Mouse (Mus musculus) embryonic stem cell, embryonic (primary cell): Measurements from ENCODE around the gene Baz2b.

ENCODE experiments used
- CTCF ChIA-PET, 4 experiments: fragments of 300-600 bp in 2 of 4; fragments of 350-600 bp in 2 of 4; sonication (Branson Sonifier 250); formaldehyde crosslinking; loops; one replicate each; lab custom pipeline; 2022; ENCODE audit warnings: inconsistent platforms in 2 of 4; lab: Charles Lee
- POLR2A ChIA-PET, 4 experiments: fragments of 300-600 bp in 2 of 4; fragments of 350-600 bp in 2 of 4; sonication (Branson Sonifier 250); formaldehyde crosslinking; loops; one replicate each; lab custom pipeline; 2022; ENCODE audit warnings: antibody characterized with exemption in 4 of 4, inconsistent platforms in 1 of 4; lab: Charles Lee

The Baz2b gene

GRCm38 (mm10) chr2:60124648-60125048, 85.0 kb downstream of the Baz2b start:
- ChIA-PET POLR2A (interaction anchor here (0.6 to 2.6 kb wide), 16 partner anchors 9 to 101 kb away, joined by 3 to 8 read pairs (median 3); no protein-coding TSS in a partner anchor), CTCF (no interaction called here)

GRCm38 (mm10) chr2:60123911-60124647, 85.6 kb downstream of the Baz2b start:
- CTCF ChIA-PET: no interaction called here
- POLR2A ChIA-PET: interaction anchor here in 3 of 4 experiments (0.6 to 2.6 kb wide), 13 partner anchors 8 to 259 kb away, joined by 3 to 8 read pairs (median 3); partner anchors contain the start of gene Ly75 (in 1 of the 3)

- ChIA-PET CTCF (no interaction called here), POLR2A (interaction anchor here in 3 of 4 experiments (0.6 to 2.7 kb wide), 11 partner anchors 9 to 260 kb away, joined by 3 to 14 read pairs (median 5); partner anchors contain the start of gene Ly75 (in 1 of the 3))
These were observed 86.4 kb downstream of the Baz2b start for GRCm38 (mm10) chr2:60123061-60123874.

GRCm38 (mm10) chr2:60122188-60122587, 87.5 kb downstream of the Baz2b start:
- ChIA-PET POLR2A (interaction anchor here (0.6 to 2.7 kb wide), 13 partner anchors 17 to 749 kb away, joined by 3 to 14 read pairs (median 3); no protein-coding TSS in a partner anchor), CTCF (interaction anchor here in 1 of 4 experiments (0.6 kb wide), 1 partner anchor 34 kb away, joined by 3 read pairs; no protein-coding TSS in a partner anchor)

GRCm38 (mm10) chr2:60120681-60121080, 89.0 kb downstream of the Baz2b start:
- ChIA-PET POLR2A (interaction anchor here in 2 of 4 experiments (0.7 to 2.7 kb wide), 4 partner anchors 22 to 238 kb away, joined by 3 to 14 read pairs (median 4); no protein-coding TSS in a partner anchor), CTCF (no interaction called here)

GRCm38 (mm10) chr2:60118684-60119558, 90.7 kb downstream of the Baz2b start:
- ChIA-PET POLR2A (interaction anchor here in 2 of 4 experiments (0.8 to 1.9 kb wide), 10 partner anchors 9 to 264 kb away, joined by 3 to 8 read pairs (median 3); partner anchors contain the start of genes Baz2b (in 1 of the 2), Ly75 (in 1 of the 2) and March7 (in 1 of the 2)), CTCF (interaction anchor here in 1 of 4 experiments (0.6 to 0.7 kb wide), 3 partner anchors 13 to 60 kb away, joined by 3 to 4 read pairs (median 4); no protein-coding TSS in a partner anchor)

- CTCF ChIA-PET: no interaction called here
- POLR2A ChIA-PET: interaction anchor here in 3 of 4 experiments (0.6 to 1.9 kb wide), 10 partner anchors 9 to 235 kb away, joined by 3 to 8 read pairs (median 3); partner anchors contain the start of genes Baz2b (in 1 of the 3), March7 (in 1 of the 3) and Wdsub1 (in 1 of the 3)
These were observed 91.8 kb downstream of the Baz2b start for GRCm38 (mm10) chr2:60117867-60118266.

- CTCF ChIA-PET: no interaction called here
- POLR2A ChIA-PET: interaction anchor here in 2 of 4 experiments (0.6 to 2.4 kb wide), 5 partner anchors 8 to 81 kb away, joined by 3 to 6 read pairs (median 3); no protein-coding TSS in a partner anchor
These were observed 93.6 kb downstream of the Baz2b start for GRCm38 (mm10) chr2:60115891-60116554.

GRCm38 (mm10) chr2:60114901-60115300, 94.7 kb downstream of the Baz2b start:
- ChIA-PET CTCF (no interaction called here), POLR2A (interaction anchor here in 2 of 4 experiments (1.2 to 2.4 kb wide), 4 partner anchors 8 to 69 kb away, joined by 3 to 6 read pairs (median 4); no protein-coding TSS in a partner anchor)

- CTCF ChIA-PET: interaction anchor here in 1 of 4 experiments (0.6 kb wide), 1 partner anchor 87 kb away, joined by 3 read pairs; no protein-coding TSS in a partner anchor
These were observed 95.7 kb downstream of the Baz2b start for GRCm38 (mm10) chr2:60113661-60114560.

GRCm38 (mm10) chr2:60112116-60112515, 97.5 kb downstream of the Baz2b start:
- ChIA-PET CTCF (no interaction called here), POLR2A (interaction anchor here in 1 of 4 experiments (1.1 kb wide), 1 partner anchor 16 kb away, joined by 3 read pairs; no protein-coding TSS in a partner anchor)

More at GRCm38 (mm10) chr2:60113661-60114560, 95.7 kb downstream of the Baz2b start:
- POLR2A ChIA-PET: interaction anchor here in 2 of 4 experiments (0.6 to 2.4 kb wide), 7 partner anchors 9 to 501 kb away, joined by 3 to 6 read pairs (median 4); no protein-coding TSS in a partner anchor

- POLR2A ChIA-PET: interaction anchor here in 1 of 4 experiments (0.7 kb wide), 1 partner anchor 126 kb away, joined by 6 read pairs; no protein-coding TSS in a partner anchor
- CTCF ChIA-PET: no interaction called here
These were observed 100.6 kb downstream of the Baz2b start for GRCm38 (mm10) chr2:60109001-60109400.

- ChIA-PET CTCF (no interaction called here), POLR2A (interaction anchor here in 2 of 4 experiments (0.6 to 2.5 kb wide), 5 partner anchors 15 to 624 kb away, joined by 3 to 8 read pairs (median 3); no protein-coding TSS in a partner anchor)
These were observed 113.0 kb downstream of the Baz2b start for GRCm38 (mm10) chr2:60096625-60097024.

- ChIA-PET POLR2A (interaction anchor here (0.8 to 2.7 kb wide), 8 partner anchors 13 to 324 kb away, joined by 3 to 8 read pairs (median 4); no protein-coding TSS in a partner anchor), CTCF (interaction anchor here in 1 of 4 experiments (0.9 to 1.1 kb wide), 2 partner anchors 13 to 31 kb away, joined by 3 read pairs; no protein-coding TSS in a partner anchor)
These were observed 119.4 kb downstream of the Baz2b start for GRCm38 (mm10) chr2:60090280-60090679.

GRCm38 (mm10) chr2:60089528-60090247, 120.0 kb downstream of the Baz2b start:
- POLR2A ChIA-PET: interaction anchor here (0.6 to 2.7 kb wide), 9 partner anchors 12 to 466 kb away, joined by 3 to 8 read pairs (median 3); no protein-coding TSS in a partner anchor
- CTCF ChIA-PET: interaction anchor here in 1 of 4 experiments (0.9 to 1.1 kb wide), 2 partner anchors 12 to 31 kb away, joined by 3 read pairs; no protein-coding TSS in a partner anchor
